Mouse (Mus musculus) brain, embryonic 14.5 days (tissue): ENCODE results near the gene Pou2f3. TPM values are rescaled to one million over a fixed set of nuclear protein-coding genes. Genes with fewer than 3 reads are reported as not detected.

Experiments used
- DNase-seq: peaks from one replicate; pipeline ENCODE4 v3.0.0-alpha.2; 2011; ENCODE audit warnings: low read depth
- CTCF ChIP-seq: fragments of 200-500 bp; IDR thresholded peaks from 2 replicates; pipeline ENCODE4 v1.5.1; 2012; ENCODE audit warnings: inconsistent platforms, mild to moderate bottlenecking, moderate library complexity, borderline replicate concordance; ENCODE audit not compliant: insufficient read depth, insufficient read length; ENCODE audit errors: extremely low read depth
- POLR2A ChIP-seq: fragments of 200-500 bp; IDR thresholded peaks from 2 replicates; pipeline ENCODE4 v1.6.1; 2012; ENCODE audit warnings: mild to moderate bottlenecking, inconsistent platforms, borderline replicate concordance; ENCODE audit not compliant: poor library complexity, insufficient read depth, insufficient read length, severe bottlenecking; ENCODE audit errors: extremely low read depth
- polyA plus RNA-seq: library from polyadenylated mRNA; depleted of rRNA; stranded (reverse); fragments of >200 nt; gene quantifications from 2 replicates; pipeline ENCODE4 v1.2.3, GENCODE M21; 2012; rRNA removed

Pou2f3 gene
- polyA plus RNA-seq, 1 experiment: 0.25 TPM

- TF ChIP-seq POLR2A (no peak), CTCF (no peak)
- DNase-seq: no peak
These were observed 126.6 kb downstream of the Pou2f3 start for GRCm38 (mm10) chr9:43083441-43084055.

- no peak for DNase-seq
- no peak for TF ChIP-seq CTCF
- no peak for TF ChIP-seq POLR2A
These were observed 131.5 kb downstream of the Pou2f3 start for GRCm38 (mm10) chr9:43078711-43079110.

- TF ChIP-seq CTCF (no peak), POLR2A (no peak)
- no peak for DNase-seq
These were observed 134.0 kb downstream of the Pou2f3 start for GRCm38 (mm10) chr9:43076163-43076562.

- DNase-seq: no peak
- TF ChIP-seq POLR2A: no peak
- no peak for TF ChIP-seq CTCF
These were observed 135.6 kb downstream of the Pou2f3 start for GRCm38 (mm10) chr9:43074611-43075010.

Other genes with a start within 250 kb of the Pou2f3 start
- 40.0 and 61.9 TPM in 2 replicates for gene Arhgef12, start 103.1 kb downstream of the Pou2f3 start, polyA plus RNA-seq
- gene Tmem136, start 93.8 kb downstream of the Pou2f3 start, polyA plus RNA-seq: 22.0 and 27.7 TPM in 2 replicates
- 11.5 and 13.1 TPM in 2 replicates for gene Oaf, start 29.5 kb upstream of the Pou2f3 start, polyA plus RNA-seq
- 2.8 and 2.9 TPM in 2 replicates for gene Trim29, start 100.5 kb upstream of the Pou2f3 start, polyA plus RNA-seq